Mouse (Mus musculus) erythroblast, embryonic 14.5 days (primary cell): ENCODE results near the gene Tdrd5.

Experiments used
- GATA1 ChIP-seq: IDR thresholded peaks from 2 replicates; pipeline ENCODE4 v1.6.1; 2012; ENCODE audit warnings: low read length, inconsistent platforms, mixed read lengths
- TAL1 ChIP-seq: IDR thresholded peaks from 3 replicates; pipeline ENCODE4 v1.6.1; 2012; ENCODE audit warnings: low read length, inconsistent platforms, mixed read lengths

DNA sequence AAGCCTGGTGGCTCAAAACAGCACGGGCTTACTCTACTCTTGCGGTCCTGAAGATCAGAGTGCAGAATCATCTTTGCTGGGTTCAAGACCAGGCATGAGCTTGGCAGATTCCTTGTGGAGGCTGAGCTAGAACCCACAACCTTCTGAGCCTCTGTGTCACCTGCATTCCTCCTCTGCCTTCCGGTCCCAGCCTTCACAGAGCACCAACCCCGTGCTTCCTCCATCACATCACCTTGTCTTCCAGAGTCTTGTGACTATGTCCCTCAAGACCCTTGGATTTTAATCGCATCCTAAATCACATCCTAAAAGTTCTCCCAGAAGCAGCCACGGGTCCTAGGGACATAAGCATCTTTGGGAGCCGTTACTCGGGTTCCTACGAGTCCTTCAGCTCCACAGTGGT, 19.7 kb upstream of the Tdrd5 start:
- TF ChIP-seq TAL1 (no peak), GATA1 (no peak)
